Mouse (Mus musculus) right cerebral cortex, adult 18-20 months (tissue): ENCODE data around the gene Aen.

Experiments used
- DNase-seq: peaks from one replicate; pipeline ENCODE4 v3.0.0; 2022; ENCODE audit warnings: mixed read lengths

Gene Aen

DNA sequence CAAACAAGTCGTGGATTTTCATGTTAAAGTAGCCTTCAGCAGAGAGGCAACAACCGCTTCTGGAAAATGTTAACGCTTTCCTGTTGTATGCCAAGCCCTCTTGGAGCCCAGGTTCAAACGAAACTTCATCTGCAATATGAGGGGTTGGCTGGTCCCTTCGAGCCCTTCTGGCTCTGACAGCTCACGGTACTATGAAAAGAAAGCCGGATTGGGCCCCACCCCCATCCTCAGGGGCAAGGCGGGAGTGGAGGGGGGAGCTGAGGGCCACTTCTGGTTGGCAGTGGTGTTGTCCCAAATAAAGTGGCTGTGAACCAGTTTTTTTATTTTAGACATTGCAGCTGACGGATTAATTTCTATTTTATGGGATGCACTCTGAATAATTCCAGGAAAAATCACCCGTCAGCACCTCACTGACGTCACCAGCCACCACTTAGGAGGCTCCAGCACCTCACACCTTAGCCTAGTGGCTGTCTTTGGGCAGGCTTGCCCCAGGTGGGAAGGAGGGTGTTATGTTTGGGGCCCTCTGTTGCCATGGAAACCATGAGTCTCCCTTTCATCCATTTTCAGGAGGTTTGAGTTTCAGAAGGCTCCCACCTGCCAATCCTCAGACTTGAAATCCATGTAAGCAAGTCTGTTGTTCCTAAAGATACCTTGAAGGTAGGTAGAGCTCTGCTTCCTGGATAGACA lies 58.4 kb downstream of the Aen start:
- no peak for DNase-seq

DNA sequence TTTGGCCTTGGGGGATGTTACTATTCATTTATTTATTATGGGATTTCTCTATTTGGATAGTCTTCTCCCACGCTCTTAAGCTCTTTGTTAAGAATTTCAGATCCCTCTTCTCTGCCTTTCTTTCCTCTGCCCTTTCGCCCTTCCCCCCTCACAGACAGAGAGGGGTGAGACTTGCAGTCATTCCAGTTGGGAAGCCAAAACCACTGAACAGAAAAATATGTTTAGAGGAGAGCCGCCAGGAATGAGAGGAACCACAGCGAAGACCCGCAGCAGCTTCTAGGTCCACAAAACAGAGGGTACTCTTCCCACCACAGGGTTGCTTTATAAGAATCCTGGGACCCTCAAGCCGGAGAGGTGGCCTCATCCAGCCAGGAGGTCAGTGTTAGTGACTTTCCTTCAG lies 59.0 kb downstream of the Aen start:
- DNase-seq: no peak

DNA sequence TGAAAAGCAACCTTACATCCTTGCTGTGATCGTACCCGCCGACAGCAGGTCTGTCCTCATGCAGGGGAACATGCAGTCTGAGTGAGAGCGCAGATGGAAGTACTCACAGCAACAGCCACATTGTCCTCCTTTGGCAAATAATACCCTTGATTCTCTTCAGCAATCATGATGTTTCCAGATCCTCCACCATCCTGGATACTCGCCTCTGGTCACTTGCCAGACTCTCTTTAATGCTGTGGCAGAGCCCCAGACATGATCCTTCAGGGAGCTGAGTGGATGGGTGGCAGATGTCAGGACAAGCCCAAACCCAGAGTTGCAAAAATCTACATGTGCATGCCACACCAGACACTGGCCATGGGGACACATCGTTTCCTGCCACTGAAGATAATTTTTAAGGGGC lies 59.4 kb downstream of the Aen start:
- no peak for DNase-seq

DNA sequence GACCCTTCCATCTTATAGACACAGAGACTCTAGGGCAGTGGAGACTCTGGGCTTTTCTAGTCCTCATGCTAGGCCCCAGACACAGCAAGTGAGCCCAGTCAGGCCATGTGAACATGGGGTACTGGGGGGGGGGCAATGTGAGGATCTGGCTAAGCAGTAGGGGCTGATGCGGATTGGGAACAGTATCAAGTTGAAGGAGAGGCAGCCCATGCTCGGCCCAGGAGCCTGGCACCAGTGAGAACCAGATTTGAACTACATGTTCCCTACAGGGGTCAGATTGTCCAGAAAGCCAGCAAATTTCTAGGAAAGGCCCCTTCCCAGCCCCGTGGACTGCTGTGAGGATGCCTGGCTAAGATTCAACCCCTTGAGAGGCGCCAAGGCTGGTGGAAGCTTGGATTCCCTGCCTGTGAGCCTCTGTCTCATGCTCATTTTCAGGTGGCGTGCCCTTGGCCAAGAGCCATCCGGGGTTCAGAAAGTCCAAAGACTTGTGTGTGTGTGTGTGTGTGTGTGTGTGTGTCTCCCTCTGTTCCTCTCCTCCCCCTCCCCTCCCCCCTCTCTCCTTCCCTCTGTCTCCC lies 62.9 kb downstream of the Aen start:
- DNase-seq: no peak
